Mouse (Mus musculus): Measurements from ENCODE around the gene Cct2. TPM values are rescaled to one million over a fixed set of nuclear protein-coding genes. Genes with fewer than 3 reads are reported as not detected.
"Not testable (repeated sequence)": the region's sequence is repeated elsewhere in the genome, so short reads cannot be mapped to it uniquely, and the experiment has no call there.

Gene Cct2
- polyA plus RNA-seq, 2 experiments from 2014 or later: 244 to 245 TPM

GRCm38 (mm10) chr10:117049961-117050597, 13.5 kb downstream of the Cct2 start:
- ATAC-seq: no peak

GRCm38 (mm10) chr10:117049253-117049652, 14.4 kb downstream of the Cct2 start:
- ATAC-seq: no peak

- no peak for ATAC-seq
These were observed 18.2 kb downstream of the Cct2 start, which contains the start of gene Lrrc10 for GRCm38 (mm10) chr10:117045175-117046056. Gene Lrrc10 (plus strand): TSS chr10:117045341.

- ATAC-seq: not testable (repeated sequence)
These were observed 20.0 kb downstream of the Cct2 start for GRCm38 (mm10) chr10:117043497-117044166.

- no peak for ATAC-seq
These were observed 21.3 kb downstream of the Cct2 start for GRCm38 (mm10) chr10:117042295-117042694.

- ATAC-seq: no peak
These were observed 23.3 kb downstream of the Cct2 start for GRCm38 (mm10) chr10:117040355-117040754.

GRCm38 (mm10) chr10:117033785-117034184, 29.8 kb downstream of the Cct2 start:
- peak; percentile 69 for ATAC-seq

- no peak for ATAC-seq
These were observed 32.5 kb downstream of the Cct2 start for GRCm38 (mm10) chr10:117031160-117031559.

GRCm38 (mm10) chr10:117026176-117026575, 37.4 kb downstream of the Cct2 start:
- ATAC-seq: no peak

GRCm38 (mm10) chr10:117025776-117026175, 37.8 kb downstream of the Cct2 start:
- ATAC-seq: not testable (repeated sequence)

- no peak for ATAC-seq
These were observed 39.9 kb downstream of the Cct2 start for GRCm38 (mm10) chr10:117023693-117024092.

- ATAC-seq: no peak
These were observed 42.4 kb downstream of the Cct2 start for GRCm38 (mm10) chr10:117021020-117021754.

GRCm38 (mm10) chr10:117018281-117018840, 45.3 kb downstream of the Cct2 start:
- ATAC-seq: no peak

- ATAC-seq: no peak
These were observed 49.0 kb downstream of the Cct2 start for GRCm38 (mm10) chr10:117014565-117014964.

- ATAC-seq: no peak
These were observed 49.8 kb downstream of the Cct2 start for GRCm38 (mm10) chr10:117013689-117014390.

GRCm38 (mm10) chr10:117011047-117011446, 52.6 kb downstream of the Cct2 start:
- no peak for ATAC-seq

- no peak for ATAC-seq
These were observed 53.9 kb downstream of the Cct2 start for GRCm38 (mm10) chr10:117009691-117010090.

- ATAC-seq: no peak
These were observed 57.7 kb downstream of the Cct2 start for GRCm38 (mm10) chr10:117005707-117006464.

- ATAC-seq: no peak
These were observed 58.9 kb downstream of the Cct2 start for GRCm38 (mm10) chr10:117004695-117005094.
